Mouse (Mus musculus) heart, embryonic 14.5 days (tissue): ENCODE data around the gene Ppia. TPM values are rescaled to one million over a fixed set of nuclear protein-coding genes. Genes with fewer than 3 reads are reported as not detected.
A peak's percentile ranks its signal among the peaks of the same experiment; 100 is the strongest.
"Not testable (repeated sequence)": the region's sequence is repeated elsewhere in the genome, so short reads cannot be mapped to it uniquely, and the experiment has no call there.

Experiments
- ATAC-seq: fragments of 200-750 bp; cut with Nextera tagmentation; 2 replicates; pipeline ENCODE4 v1.8.0; 2017; ENCODE audit warnings: low read depth, moderate TSS enrichment; ENCODE audit not compliant: insufficient number of reproducible peaks, insufficient read depth, low FRiP score
- H3K27ac ChIP-seq, 2 experiments: fragments of 200-500 bp in 1 of 2; fragments of 300-500 bp in 1 of 2; sonication (generic) in 1 of 2; replicated peaks in 1 of 2; 2 replicates each; pipeline ENCODE4 v1.5.1; 2012 to 2014; ENCODE audit warnings: low read depth in 2 of 2, low read length in 2 of 2, control low read depth in 1 of 2, mild to moderate bottlenecking in 1 of 2, mixed read lengths in 1 of 2; ENCODE audit not compliant: control insufficient read depth in 1 of 2, insufficient read depth in 1 of 2
- H3K27me3 ChIP-seq: fragments of 300-500 bp; sonication (generic); 2 replicates; pipeline ENCODE4 v1.6.1; 2014; ENCODE audit warnings: mild to moderate bottlenecking, low read length, control low read depth; ENCODE audit not compliant: control insufficient read depth, insufficient read depth
- H3K36me3 ChIP-seq: fragments of 300-500 bp; sonication (generic); 2 replicates; pipeline ENCODE4 v1.6.1; 2014; ENCODE audit warnings: mild to moderate bottlenecking, control low read depth, low read length, mixed read lengths; ENCODE audit not compliant: control insufficient read depth, insufficient read depth
- H3K4me1 ChIP-seq, 2 experiments: fragments of 200-500 bp in 1 of 2; fragments of 300-500 bp in 1 of 2; sonication (generic) in 1 of 2; 2 replicates each; pipeline ENCODE4 v1.6.1; 2012 to 2014; ENCODE audit warnings: low read length in 2 of 2, control low read depth in 1 of 2, mixed read lengths in 1 of 2; ENCODE audit not compliant: control insufficient read depth in 2 of 2, insufficient read depth in 2 of 2
- H3K4me2 ChIP-seq: fragments of 300-500 bp; sonication (generic); 2 replicates; pipeline ENCODE4 v1.6.1; 2014; ENCODE audit warnings: mild to moderate bottlenecking, low read length
- H3K4me3 ChIP-seq, 2 experiments: fragments of 200-500 bp in 1 of 2; fragments of 300-500 bp in 1 of 2; sonication (generic) in 1 of 2; 2 replicates each; pipeline ENCODE4 v1.5.1; 2012 to 2014; ENCODE audit warnings: low read length in 2 of 2, mild to moderate bottlenecking in 2 of 2, control low read depth in 1 of 2, low read depth in 1 of 2, moderate library complexity in 1 of 2; ENCODE audit not compliant: control insufficient read depth in 1 of 2, insufficient read depth in 1 of 2
- H3K9ac ChIP-seq: fragments of 300-500 bp; sonication (generic); 2 replicates; pipeline ENCODE4 v1.6.1; 2014; ENCODE audit warnings: mild to moderate bottlenecking, low read length
- H3K9me3 ChIP-seq: fragments of 300-500 bp; sonication (generic); 2 replicates; pipeline ENCODE4 v1.6.1; 2016; ENCODE audit warnings: low read length, control low read depth; ENCODE audit not compliant: control insufficient read depth
- WGBS: fragments of 180-500 bp; shearing (Covaris S2); extraction: QIAGEN DNeasy Blood & Tissue Kit; methylation state at CpG from one replicate; pipeline ENCODE4 v1.1.7; 2014; 5-methylcytosine and 5-hydroxymethylcytosine counted together
- polyA plus RNA-seq: library from polyadenylated mRNA; unstranded; fragments of >200 nt; fragmentation: Nextera tagmentation; extraction: Ambion mirVana; gene quantifications from 2 replicates; pipeline ENCODE4 v1.2.1, GENCODE M21; 2014

The Ppia gene
- polyA plus RNA-seq, 1 experiment from 2014 or later: 4,441 TPM

- Histone ChIP-seq H3K4me1 (peaks cover 7 to 28% of the 10 kb centered on the region in 2 experiments), H3K36me3 (peaks cover 45% of the 10 kb centered on the region), H3K9me3 (no peaks in the 10 kb centered on the region), H3K4me3 (peak overlapping the region; percentile 63 to 84), H3K9ac (peak overlapping the region; percentile 89), H3K27me3 (no peaks in the 10 kb centered on the region), H3K4me2 (peak overlapping the region; percentile 99), H3K27ac (peak overlapping the region; percentile 95 to 96)
- WGBS: 1% methylated on average over 30 of the region's 30 CpGs
- peak; percentile 45; the same call in 1 of the 2 replicates for ATAC-seq
These were observed 1.3 kb downstream of the Ppia start for GRCm38 (mm10) chr11:6416405-6417034.

- H3K27ac ChIP-seq: peak overlapping the region in 1 of 2 experiments; percentile 96; a peak in 1 of 4 replicates
- WGBS: 42% methylated on average over 2 of the region's 2 CpGs
- no peaks in the 10 kb centered on the region for H3K27me3 ChIP-seq
- peak overlapping the region; percentile 89 for H3K9ac ChIP-seq
- H3K4me1 ChIP-seq: peaks cover 6 to 28% of the 10 kb centered on the region in 2 experiments
- peak overlapping the region; percentile 99 for H3K4me2 ChIP-seq
- H3K36me3 ChIP-seq: peaks cover 48% of the 10 kb centered on the region
- H3K9me3 ChIP-seq: no peaks in the 10 kb centered on the region
- no peak for ATAC-seq
- H3K4me3 ChIP-seq: peak overlapping the region; percentile 63 to 84
These were observed 1.8 kb downstream of the Ppia start for GRCm38 (mm10) chr11:6417069-6417468.

DNA sequence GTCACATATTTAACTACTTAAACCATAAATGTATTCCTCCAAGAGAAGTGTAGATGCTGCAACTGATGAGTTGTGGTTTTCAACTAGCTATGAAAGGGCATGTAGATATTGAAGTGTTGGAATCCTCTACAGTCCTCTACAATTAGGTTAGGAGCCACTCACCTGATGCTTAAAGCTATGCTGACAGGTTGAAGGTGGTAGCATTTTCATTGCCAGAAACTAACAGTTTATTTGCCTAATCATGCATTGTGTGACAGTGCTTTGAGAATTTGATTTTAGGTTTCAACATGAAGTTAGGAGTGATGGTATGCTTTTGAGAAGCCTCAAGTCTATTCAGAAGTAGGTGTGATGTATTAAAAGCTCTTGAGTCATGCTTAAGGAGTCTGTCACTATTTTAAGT is 2.2 kb downstream of the Ppia start:
- Histone ChIP-seq H3K36me3 (peaks cover 52% of the 10 kb centered on the region), H3K27ac (no peak overlapping the region)
- no peak for ATAC-seq

GRCm38 (mm10) chr11:6418751-6419150 is 3.5 kb downstream of the Ppia start:
- peaks cover 6 to 28% of the 10 kb centered on the region in 2 experiments for H3K4me1 ChIP-seq
- peaks cover 58% of the 10 kb centered on the region for H3K36me3 ChIP-seq
- no peak overlapping the region; the same call in 1 of the 2 replicates for H3K4me2 ChIP-seq
- ATAC-seq: no peak
- H3K9me3 ChIP-seq: no peaks in the 10 kb centered on the region
- H3K9ac ChIP-seq: no peak overlapping the region
- no peak overlapping the region for H3K27ac ChIP-seq
- H3K4me3 ChIP-seq: no peak overlapping the region
- no peaks in the 10 kb centered on the region for H3K27me3 ChIP-seq
- WGBS: 78% methylated on average over 5 of the region's 5 CpGs

More for the DNA sequence above, 2.2 kb downstream of the Ppia start:
- peak overlapping the region; percentile 89 for H3K9ac ChIP-seq
- no peaks in the 10 kb centered on the region for H3K9me3 ChIP-seq
- peak overlapping the region; percentile 99 for H3K4me2 ChIP-seq
- H3K27me3 ChIP-seq: no peaks in the 10 kb centered on the region
- peak overlapping the region in 1 of 2 experiments; percentile 63; a peak in 2 of 4 replicates for H3K4me3 ChIP-seq
- H3K4me1 ChIP-seq: peaks cover 6 to 28% of the 10 kb centered on the region in 2 experiments

GRCm38 (mm10) chr11:6419156-6419555 is 3.9 kb downstream of the Ppia start:
- 45% methylated on average over 4 of the region's 4 CpGs for WGBS
- peaks cover 62% of the 10 kb centered on the region for H3K36me3 ChIP-seq

DNA sequence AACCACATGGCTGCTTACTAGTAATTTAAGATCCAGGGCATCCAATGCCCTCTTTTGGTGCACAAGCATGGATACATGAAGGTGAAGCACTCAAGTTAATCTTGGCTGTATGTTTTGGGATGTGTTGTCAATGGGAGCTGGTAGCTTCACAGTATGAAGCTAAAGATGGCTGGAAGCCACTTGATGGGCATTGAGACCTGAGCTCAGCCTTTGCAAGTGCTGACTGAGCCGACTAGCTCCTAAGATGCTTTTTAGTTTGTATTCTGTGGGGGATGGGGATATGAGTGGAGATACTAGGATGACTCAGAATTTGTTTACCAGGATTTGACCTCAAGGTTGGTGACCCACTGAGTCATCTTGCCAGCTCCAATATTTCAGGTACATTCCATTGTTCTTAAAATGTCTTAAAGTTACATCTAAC is 5.0 kb downstream of the Ppia start:
- ATAC-seq: no peak
- 17% methylated on average over 1 of the region's 1 CpGs for WGBS

More at GRCm38 (mm10) chr11:6419156-6419555, 3.9 kb downstream of the Ppia start:
- not testable (repeated sequence) for H3K9ac ChIP-seq, ATAC-seq, H3K27ac ChIP-seq, H3K4me2 ChIP-seq, H3K9me3 ChIP-seq, H3K4me3 ChIP-seq, H3K27me3 ChIP-seq
- peaks cover 6 to 27% of the 10 kb centered on the region in 2 experiments for H3K4me1 ChIP-seq

DNA sequence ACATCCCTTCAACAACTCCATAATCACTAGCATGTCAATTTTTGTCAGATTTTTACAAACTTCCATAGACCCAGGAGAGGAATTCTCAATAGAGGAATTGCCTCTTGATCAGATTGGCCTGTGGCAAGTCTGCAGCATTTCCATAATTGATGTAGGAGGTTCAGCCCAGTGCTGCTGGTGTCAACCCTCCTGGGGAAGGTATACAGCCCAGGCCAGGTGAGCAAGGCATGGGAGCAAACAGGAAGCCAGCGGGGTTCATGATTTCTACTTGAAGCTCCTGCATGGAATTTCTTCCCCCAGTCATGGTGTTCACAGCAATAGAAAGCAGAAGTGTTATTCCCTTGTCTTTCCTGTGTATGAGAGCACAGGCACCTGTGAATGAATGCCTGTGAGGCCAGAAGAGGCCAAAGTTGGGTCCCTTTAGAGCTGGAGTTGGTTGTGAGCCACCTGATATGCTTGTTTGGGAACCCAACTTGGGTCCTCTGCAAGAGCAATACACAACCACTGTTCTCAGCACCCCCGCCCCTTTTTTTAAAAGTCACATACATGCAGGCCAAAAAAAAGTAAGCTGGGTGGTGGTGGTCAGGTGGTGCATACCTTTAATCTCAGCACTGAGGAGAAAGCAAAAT is 5.6 kb downstream of the Ppia start:
- Histone ChIP-seq H3K36me3 (peaks cover 75% of the 10 kb centered on the region), H3K27ac (peak overlapping the region in 1 of 2 experiments; percentile 24; a peak in 1 of 4 replicates), H3K9ac (no peak overlapping the region), H3K27me3 (no peaks in the 10 kb centered on the region), H3K4me3 (no peak overlapping the region), H3K9me3 (no peaks in the 10 kb centered on the region), H3K4me2 (no peak overlapping the region), H3K4me1 (peaks cover 0 to 17% of the 10 kb centered on the region in 2 experiments; a peak in 2 of 4 replicates)
- no peak for ATAC-seq
- 75% methylated on average over 2 of the region's 2 CpGs for WGBS

More for the DNA sequence above, 5.0 kb downstream of the Ppia start:
- Histone ChIP-seq H3K27me3 (no peaks in the 10 kb centered on the region), H3K9me3 (no peaks in the 10 kb centered on the region), H3K4me2 (no peak overlapping the region), H3K4me1 (peaks cover under 1 to 17% of the 10 kb centered on the region in 2 experiments; a peak in 3 of 4 replicates), H3K36me3 (peaks cover 70% of the 10 kb centered on the region), H3K9ac (no peak overlapping the region), H3K4me3 (no peak overlapping the region), H3K27ac (no peak overlapping the region)
